Mouse (Mus musculus) MEL (cell line): Measurements from ENCODE around the gene Rnf6. TPM values are rescaled to one million over a fixed set of nuclear protein-coding genes. Genes with fewer than 3 reads are reported as not detected.
A peak's percentile ranks its signal among the peaks of the same experiment; 100 is the strongest.

Experiments
- DNase-seq: peaks from one replicate; pipeline ENCODE4 v3.0.0; 2011; ENCODE audit warnings: low read depth, low spot score
- H3K27ac ChIP-seq: 2 replicates; pipeline ENCODE4 v1.5.1; 2012; ENCODE audit warnings: low read depth, mild to moderate bottlenecking, control low read depth, low read length, moderate library complexity; ENCODE audit not compliant: control insufficient read depth
- H3K27me3 ChIP-seq, 2 experiments: fragments of 150-350 bp in 1 of 2; sonication (generic) in 1 of 2; 2 replicates each; pipeline ENCODE4 v1.6.1; 2012; ENCODE audit warnings: low read length in 2 of 2, mild to moderate bottlenecking in 2 of 2, improper control_type of control experiment in 1 of 2, moderate library complexity in 1 of 2; ENCODE audit not compliant: insufficient read depth in 2 of 2, control insufficient read depth in 1 of 2
- H3K36me3 ChIP-seq, 2 experiments: 2 replicates each; pipeline ENCODE4 v1.6.1; 2012 to 2014; ENCODE audit warnings: low read length in 2 of 2, improper control_type of control experiment in 1 of 2, inconsistent platforms in 1 of 2, mild to moderate bottlenecking in 1 of 2; ENCODE audit not compliant: insufficient read depth in 2 of 2, control insufficient read depth in 1 of 2
- H3K4me1 ChIP-seq, 2 experiments: fragments of 150-350 bp in 1 of 2; sonication (generic) in 1 of 2; 2 replicates each; pipeline ENCODE4 v1.6.1; 2012; ENCODE audit warnings: low read length in 2 of 2, improper control_type of control experiment in 1 of 2, mild to moderate bottlenecking in 1 of 2; ENCODE audit not compliant: insufficient read depth in 2 of 2, control insufficient read depth in 1 of 2
- H3K4me3 ChIP-seq, 2 experiments: fragments of 150-350 bp in 1 of 2; sonication (generic) in 1 of 2; 2 replicates each; pipeline ENCODE4 v1.5.1; 2012; ENCODE audit warnings: low read depth in 2 of 2, low read length in 2 of 2, mild to moderate bottlenecking in 2 of 2, moderate library complexity in 2 of 2, control low read depth in 1 of 2, improper control_type of control experiment in 1 of 2; ENCODE audit not compliant: control insufficient read depth in 1 of 2, insufficient read depth in 1 of 2
- H3K79me2 ChIP-seq: 2 replicates; pipeline ENCODE4 v1.6.1; 2012; ENCODE audit warnings: mild to moderate bottlenecking, low read length, moderate library complexity; ENCODE audit not compliant: control insufficient read depth, poor library complexity, insufficient read depth
- H3K9ac ChIP-seq: 2 replicates; pipeline ENCODE4 v1.6.1; 2012; ENCODE audit warnings: low read depth, mild to moderate bottlenecking, control low read depth, low read length, moderate library complexity; ENCODE audit not compliant: control insufficient read depth, poor library complexity, severe bottlenecking
- H3K9me3 ChIP-seq: fragments of 150-350 bp; sonication (generic); replicated peaks from 2 replicates; pipeline ENCODE4 v1.6.1; 2012; ENCODE audit warnings: mild to moderate bottlenecking, low read length, improper control_type of control experiment, moderate library complexity; ENCODE audit not compliant: insufficient read depth
- CTCF ChIP-seq, 3 experiments: IDR thresholded peaks in 2 of 3; conservative IDR thresholded peaks in 1 of 3; 2 replicates each; pipeline ENCODE4 v1.5.1; 2011 to 2012; ENCODE audit warnings: low read length in 3 of 3, low read depth in 2 of 3, mild to moderate bottlenecking in 2 of 3, improper control_type of control experiment in 1 of 3, inconsistent platforms in 1 of 3, mixed read lengths in 1 of 3, moderate library complexity in 1 of 3; ENCODE audit not compliant: control insufficient read depth in 1 of 3, insufficient read depth in 1 of 3, poor library complexity in 1 of 3, severe bottlenecking in 1 of 3
- EP300 ChIP-seq, 2 experiments: IDR thresholded peaks; 2 replicates each; pipeline ENCODE4 v1.6.1; 2011; ENCODE audit warnings: improper control_type of control experiment in 2 of 2, low read length in 2 of 2, low read depth in 1 of 2, mild to moderate bottlenecking in 1 of 2
- ETS1 ChIP-seq: IDR thresholded peaks from 2 replicates; pipeline ENCODE4 v1.6.1; 2012; ENCODE audit warnings: low read depth, mild to moderate bottlenecking, inconsistent platforms, low read length, improper control_type of control experiment, moderate library complexity
- HCFC1 ChIP-seq: IDR thresholded peaks from 2 replicates; pipeline ENCODE4 v1.6.1; 2012; ENCODE audit warnings: low read depth, mild to moderate bottlenecking, inconsistent platforms, low read length, improper control_type of control experiment, moderate library complexity
- NELFE ChIP-seq: IDR thresholded peaks from 2 replicates; pipeline ENCODE4 v1.6.1; 2011; ENCODE audit warnings: low read depth, low read length, improper control_type of control experiment
- RAD21 ChIP-seq: IDR thresholded peaks from 2 replicates; pipeline ENCODE4 v1.6.1; 2011; ENCODE audit warnings: mild to moderate bottlenecking, low read depth, low read length, improper control_type of control experiment
- SIN3A ChIP-seq: IDR thresholded peaks from 2 replicates; pipeline ENCODE4 v1.6.1; 2012; ENCODE audit warnings: low read length, improper control_type of control experiment, inconsistent platforms
- SMC3 ChIP-seq: IDR thresholded peaks from 2 replicates; pipeline ENCODE4 v1.6.1; 2011; ENCODE audit warnings: low read depth, low read length, improper control_type of control experiment
- TAL1 ChIP-seq: IDR thresholded peaks from 2 replicates; pipeline ENCODE4 v1.6.1; 2012; ENCODE audit warnings: mild to moderate bottlenecking, inconsistent platforms, low read length, moderate library complexity, mixed read lengths
- UBTF ChIP-seq: IDR thresholded peaks from 2 replicates; pipeline ENCODE4 v1.6.1; 2012; ENCODE audit warnings: low read depth, mild to moderate bottlenecking, inconsistent platforms, low read length, improper control_type of control experiment, moderate library complexity, borderline replicate concordance; ENCODE audit not compliant: insufficient read depth
- USF1 ChIP-seq: IDR thresholded peaks from 2 replicates; pipeline ENCODE4 v1.6.1; 2014; ENCODE audit warnings: low read depth, mild to moderate bottlenecking, inconsistent platforms, low read length, improper control_type of control experiment, moderate library complexity
- USF2 ChIP-seq, 2 experiments: IDR thresholded peaks; 2 replicates each; pipeline ENCODE4 v1.6.1; 2011 to 2012; ENCODE audit warnings: improper control_type of control experiment in 2 of 2, low read length in 2 of 2, borderline replicate concordance in 1 of 2, inconsistent platforms in 1 of 2, low read depth in 1 of 2, mild to moderate bottlenecking in 1 of 2; ENCODE audit not compliant: insufficient read depth in 1 of 2
- ZMIZ1 ChIP-seq: IDR thresholded peaks from 2 replicates; pipeline ENCODE4 v1.6.1; 2012; ENCODE audit warnings: low read depth, mild to moderate bottlenecking, inconsistent platforms, low read length, improper control_type of control experiment, moderate library complexity
- polyA plus RNA-seq, 2 experiments: library from polyadenylated mRNA; stranded (reverse) in 1 of 2; unstranded in 1 of 2; fragments of >175 nt in 1 of 2; fragments of >200 nt in 1 of 2; gene quantifications; 2 replicates each; pipeline versions ENCODE4 v1.2.1 to v1.2.4; 2012; ENCODE audit warnings: low replicate concordance in 2 of 2, low read depth in 1 of 2; ENCODE audit not compliant: insufficient read length in 2 of 2, insufficient read depth in 1 of 2, missing spikeins in 1 of 2
- total RNA-seq: library from RNA; depleted of rRNA; stranded (reverse); fragments of 300-350 nt; gene quantifications from 2 replicates; pipeline ENCODE4 v1.2.3, GENCODE M21; 2012

The Rnf6 gene
- total and polyA plus RNA-seq, 3 experiments = 44.9 to 70.1 (median 57.3) TPM

DNA sequence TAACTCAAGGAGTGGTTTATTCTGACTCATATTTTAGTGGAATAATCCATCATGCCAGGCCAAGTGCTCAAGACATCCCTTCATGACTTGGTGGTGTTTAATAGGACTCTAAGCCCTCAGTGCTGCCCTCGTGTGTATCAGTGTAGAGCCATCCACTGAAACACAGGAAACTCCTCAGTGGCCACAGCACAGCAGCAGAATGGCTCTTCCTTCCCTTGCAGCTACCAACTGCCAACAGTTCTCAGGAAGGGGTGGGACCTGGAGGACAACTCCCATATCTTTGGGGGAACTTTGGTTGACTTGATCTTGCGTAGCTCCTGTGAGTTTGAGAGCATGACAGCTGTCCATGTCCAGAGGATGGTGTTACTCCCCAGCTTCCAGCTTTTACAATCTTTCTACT lies 17.4 kb downstream of the Rnf6 start:
- DNase-seq = peak; percentile 27
- Histone ChIP-seq H3K4me1 (no peaks in the 10 kb centered on the region), H3K27ac (no peak overlapping the region), H3K79me2 (no peaks in the 10 kb centered on the region), H3K27me3 (no peaks in the 10 kb centered on the region), H3K36me3 (peaks cover 0 to 25% of the 10 kb centered on the region in 2 experiments; a peak in 2 of 4 replicates), H3K4me3 (no peak overlapping the region), H3K9ac (no peak overlapping the region), H3K9me3 (no peaks in the 10 kb centered on the region)
- TF ChIP-seq ETS1 (no peak), SMC3 (peak; percentile 6; the same call in 1 of the 2 replicates), CTCF (IDR thresholded peaks at IDR 0.05 in 2 of 3, conservative IDR thresholded peaks at IDR 0.05 in 1 of 3; ENCODE audit: control insufficient read depth in 1 of 3, insufficient read depth in 1 of 3, low read depth in 2 of 3, low read length in 3 of 3, poor library complexity in 1 of 3, severe bottlenecking in 1 of 3) (peak in 1 of 3 experiments; percentile 6; a peak in 1 of 6 replicates)

DNA sequence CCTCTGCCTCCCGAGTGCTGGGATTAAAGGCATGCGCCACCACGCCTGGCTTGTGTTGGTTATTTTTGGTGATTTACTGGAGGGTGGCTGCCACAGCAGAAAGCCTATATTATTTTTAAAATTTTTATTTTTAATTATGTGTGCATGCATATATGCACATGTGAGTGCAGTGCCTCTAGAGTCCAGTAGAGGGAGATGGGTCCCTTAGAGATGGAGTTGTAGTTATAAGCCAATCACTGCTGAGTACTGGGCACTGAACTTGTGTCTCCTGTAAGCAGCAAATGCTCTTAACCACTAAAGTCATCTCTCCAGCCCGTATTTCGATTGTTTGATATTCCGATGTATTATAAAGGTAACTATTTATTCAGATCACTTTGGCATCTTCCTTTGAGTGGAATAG lies 20.8 kb downstream of the Rnf6 start:
- Histone ChIP-seq H3K36me3 (peaks cover 0 to 6% of the 10 kb centered on the region in 2 experiments; a peak in 2 of 4 replicates), H3K4me3 (no peak overlapping the region), H3K9ac (no peak overlapping the region), H3K27me3 (no peaks in the 10 kb centered on the region), H3K4me1 (no peaks in the 10 kb centered on the region), H3K9me3 (no peaks in the 10 kb centered on the region), H3K79me2 (no peaks in the 10 kb centered on the region), H3K27ac (no peak overlapping the region)
- TF ChIP-seq CTCF (IDR thresholded peaks at IDR 0.05 in 2 of 3, conservative IDR thresholded peaks at IDR 0.05 in 1 of 3; ENCODE audit: control insufficient read depth in 1 of 3, insufficient read depth in 1 of 3, low read depth in 2 of 3, low read length in 3 of 3, poor library complexity in 1 of 3, severe bottlenecking in 1 of 3) (peak in 2 of 3 experiments; percentile 51 to 58; a peak in 4 of 6 replicates), HCFC1 (no peak), RAD21 (peak; percentile 20)
- peak; percentile 45 for DNase-seq

DNA sequence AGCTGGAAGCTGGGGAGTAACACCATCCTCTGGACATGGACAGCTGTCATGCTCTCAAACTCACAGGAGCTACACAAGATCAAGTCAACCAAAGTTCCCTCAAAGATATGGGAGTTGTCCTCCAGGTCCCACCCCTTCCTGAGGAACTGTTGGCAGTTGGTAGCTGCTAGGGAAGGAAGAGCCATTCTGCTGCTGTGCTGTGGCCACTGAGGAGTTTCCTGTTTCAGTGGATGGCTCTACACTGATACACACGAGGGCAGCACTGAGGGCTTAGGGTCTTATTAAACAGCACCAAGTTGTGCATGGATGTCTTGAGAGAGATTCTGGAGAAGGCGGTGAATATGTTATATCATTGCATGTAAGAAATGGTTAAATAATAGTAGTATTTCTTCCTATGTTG lies 21.8 kb downstream of the Rnf6 start:
- no peak overlapping the region for H3K9ac ChIP-seq
- H3K36me3 ChIP-seq = peaks cover 0 to 1% of the 10 kb centered on the region in 2 experiments; a peak in 2 of 4 replicates

DNA sequence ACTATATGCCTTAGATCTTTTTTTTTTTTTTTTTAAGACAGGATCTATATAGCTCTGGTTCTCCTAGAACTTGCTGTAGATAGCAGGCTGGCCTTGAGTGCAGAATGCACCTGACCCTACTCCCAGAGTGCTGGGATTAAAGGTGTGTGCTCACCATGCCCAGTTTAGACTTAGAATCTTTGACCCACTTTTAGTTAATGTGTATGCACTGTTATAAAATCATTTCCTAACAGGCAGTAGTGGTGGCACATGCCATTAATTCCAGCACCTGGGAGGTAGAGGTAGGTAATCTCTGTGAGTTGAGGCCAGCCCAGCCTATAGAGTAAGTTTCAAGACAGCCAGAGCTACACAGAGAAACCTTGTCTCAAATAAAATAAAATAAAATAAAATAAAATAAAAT lies 22.3 kb downstream of the Rnf6 start:
- no peak for DNase-seq
- no peak overlapping the region for H3K9ac ChIP-seq
- H3K27me3 ChIP-seq = no peaks in the 10 kb centered on the region
- TF ChIP-seq EP300 (IDR thresholded peaks at IDR 0.05; ENCODE audit: low read depth in 1 of 2, low read length in 2 of 2) = no peak
- no peak for TF ChIP-seq UBTF
- TF ChIP-seq USF1 = no peak
- TF ChIP-seq NELFE = no peak
- no peak for TF ChIP-seq SIN3A
- no peak for TF ChIP-seq USF2 (IDR thresholded peaks at IDR 0.05; ENCODE audit: borderline replicate concordance in 1 of 2, insufficient read depth in 1 of 2, low read depth in 1 of 2, low read length in 2 of 2)
- TF ChIP-seq, all 39 proteins: peak for 0
- Histone ChIP-seq H3K27ac (no peak overlapping the region), H3K9me3 (no peaks in the 10 kb centered on the region), H3K36me3 (peaks cover 0 to 1% of the 10 kb centered on the region in 2 experiments; a peak in 1 of 4 replicates), H3K4me1 (no peaks in the 10 kb centered on the region), H3K79me2 (no peaks in the 10 kb centered on the region), H3K4me3 (no peak overlapping the region)

More for the DNA sequence above, 21.8 kb downstream of the Rnf6 start:
- Histone ChIP-seq H3K27me3 (no peaks in the 10 kb centered on the region), H3K4me3 (no peak overlapping the region), H3K27ac (no peak overlapping the region), H3K4me1 (no peaks in the 10 kb centered on the region)
- DNase-seq = peak; percentile 43
- peak in 1 of 3 experiments; percentile 31; a peak in 2 of 6 replicates for TF ChIP-seq CTCF (IDR thresholded peaks at IDR 0.05 in 2 of 3, conservative IDR thresholded peaks at IDR 0.05 in 1 of 3; ENCODE audit: control insufficient read depth in 1 of 3, insufficient read depth in 1 of 3, low read depth in 2 of 3, low read length in 3 of 3, poor library complexity in 1 of 3, severe bottlenecking in 1 of 3)
- TF ChIP-seq SMC3 = peak; percentile 38
- no peak for TF ChIP-seq ZMIZ1
- TF ChIP-seq TAL1 = no peak
- TF ChIP-seq, all 39 proteins: peak for 2
- Histone ChIP-seq H3K79me2 (no peaks in the 10 kb centered on the region), H3K9me3 (no peaks in the 10 kb centered on the region)
